Mouse (Mus musculus): ENCODE results near the gene Elk3. TPM values are rescaled to one million over a fixed set of nuclear protein-coding genes. Genes with fewer than 3 reads are reported as not detected.

Gene Elk3
- polyA plus RNA-seq, 1 experiment from 2014 or later, result 11.3 TPM

DNA sequence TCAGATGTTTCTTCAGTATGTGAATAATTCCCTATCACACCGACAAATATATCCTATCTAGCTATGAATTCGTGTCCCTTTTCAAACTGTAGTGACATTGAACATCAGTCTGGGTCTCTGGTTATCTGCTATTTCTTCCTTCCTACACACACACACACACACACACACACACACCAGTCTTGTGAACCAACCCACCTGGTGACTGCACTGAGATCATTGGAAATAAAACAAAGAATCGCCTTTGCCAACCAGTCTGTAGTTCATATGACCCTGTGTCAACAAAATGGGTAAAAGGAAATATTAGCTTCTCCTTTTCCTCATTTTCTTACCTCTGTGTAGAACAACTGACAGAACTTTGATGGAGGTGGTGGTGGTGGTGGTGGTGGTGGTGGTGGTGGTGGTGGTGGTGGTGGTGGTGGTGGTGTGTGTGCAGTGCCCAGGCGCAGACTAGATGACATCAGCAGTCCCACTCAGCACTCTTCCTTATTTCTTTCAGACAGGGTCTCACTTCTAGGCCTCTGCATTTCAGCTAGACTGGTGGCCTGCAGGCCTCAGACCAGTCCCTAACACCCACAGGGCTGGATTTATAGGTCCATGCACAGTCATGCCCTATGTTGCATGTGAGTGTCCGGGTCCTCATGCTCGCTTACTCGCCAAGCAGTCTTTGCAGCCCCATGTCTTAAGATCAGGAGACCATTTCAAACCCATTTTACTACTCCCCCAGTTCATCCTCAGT is 64.6 kb downstream of the Elk3 start:
- WGBS, result 97% methylated on average over 7 of the region's 7 CpGs
- Histone ChIP-seq H3K9me3 (ENCODE audit: control insufficient read depth, low read length) (no peaks in the 10 kb centered on the region), H3K9ac (no peak overlapping the region), H3K4me1 (replicated peaks; ENCODE audit: control insufficient read depth, insufficient read depth, low read length) (no peaks in the 10 kb centered on the region), H3K27me3 (ENCODE audit: control insufficient read depth, insufficient read depth, low read length) (no peaks in the 10 kb centered on the region), H3K27ac (no peak overlapping the region), H3K4me2 (replicated peaks) (no peak overlapping the region), H3K36me3 (replicated peaks; ENCODE audit: control insufficient read depth, insufficient read depth) (peaks cover 21% of the 10 kb centered on the region), H3K4me3 (replicated peaks; ENCODE audit: low read length) (no peak overlapping the region)
- DNase-seq (ENCODE audit: low spot score) (no peak), ATAC-seq (ENCODE audit: low FRiP score) (no peak)

DNA sequence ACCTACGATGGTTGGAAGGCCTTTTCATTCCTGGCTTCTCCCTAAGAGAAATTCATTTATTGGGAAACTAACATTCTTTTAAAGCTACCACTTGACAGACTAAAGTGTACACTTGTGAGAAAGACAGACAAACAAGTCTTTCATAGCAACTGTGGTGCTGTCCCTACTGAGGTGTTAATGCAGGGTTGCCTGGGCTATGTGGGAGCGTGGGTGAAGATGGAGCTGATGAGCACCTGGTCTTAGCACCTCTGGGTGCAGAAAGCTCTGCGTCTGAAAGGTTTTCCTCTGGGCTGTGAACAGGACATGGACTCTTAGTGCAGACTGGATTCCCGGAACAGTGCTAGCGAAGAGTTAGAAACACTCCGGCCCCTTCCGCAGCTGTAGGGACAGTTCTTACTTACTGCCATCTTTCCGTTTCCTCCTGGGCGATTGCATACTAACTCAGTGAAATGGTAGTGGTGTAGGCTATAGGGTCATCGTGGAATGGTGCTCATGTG is 66.7 kb downstream of the Elk3 start:
- Histone ChIP-seq H3K9me3 (ENCODE audit: control insufficient read depth, low read length) (no peaks in the 10 kb centered on the region), H3K27me3 (ENCODE audit: control insufficient read depth, insufficient read depth, low read length) (no peaks in the 10 kb centered on the region), H3K9ac (no peak overlapping the region), H3K4me1 (replicated peaks; ENCODE audit: control insufficient read depth, insufficient read depth, low read length) (no peaks in the 10 kb centered on the region), H3K4me3 (replicated peaks; ENCODE audit: low read length) (no peak overlapping the region), H3K4me2 (replicated peaks) (no peak overlapping the region), H3K36me3 (replicated peaks; ENCODE audit: control insufficient read depth, insufficient read depth) (peaks cover 37% of the 10 kb centered on the region), H3K27ac (no peak overlapping the region)
- ATAC-seq (ENCODE audit: low FRiP score) (no peak), DNase-seq (ENCODE audit: low spot score) (no peak)
- 89% methylated on average over 10 of the region's 10 CpGs for WGBS

DNA sequence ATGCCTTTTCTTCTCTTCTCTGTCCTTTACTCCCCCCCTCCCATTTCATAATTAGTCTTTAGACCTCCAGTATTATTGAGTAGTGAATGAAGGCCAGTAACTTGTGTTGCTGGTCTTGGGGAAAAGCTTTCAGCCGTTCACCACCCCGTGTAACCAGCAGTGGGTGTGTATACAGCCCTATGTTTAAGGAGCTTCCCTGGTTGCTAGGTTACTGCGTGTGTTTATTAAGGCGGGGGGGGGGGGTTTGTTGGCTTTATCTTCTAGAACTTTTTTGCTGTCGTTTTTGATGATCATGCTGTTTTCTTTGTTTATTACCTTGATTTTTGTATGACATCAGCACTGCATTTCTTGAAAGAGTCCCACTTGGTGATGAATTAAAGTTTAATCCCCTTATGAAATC is 68.1 kb downstream of the Elk3 start:
- Histone ChIP-seq H3K4me3 (replicated peaks; ENCODE audit: low read length) (no peak overlapping the region), H3K4me2 (replicated peaks) (no peak overlapping the region), H3K4me1 (replicated peaks; ENCODE audit: control insufficient read depth, insufficient read depth, low read length) (no peaks in the 10 kb centered on the region), H3K36me3 (replicated peaks; ENCODE audit: control insufficient read depth, insufficient read depth) (peaks cover 48% of the 10 kb centered on the region), H3K27ac (no peak overlapping the region), H3K27me3 (ENCODE audit: control insufficient read depth, insufficient read depth, low read length) (no peaks in the 10 kb centered on the region), H3K9ac (no peak overlapping the region), H3K9me3 (ENCODE audit: control insufficient read depth, low read length) (no peaks in the 10 kb centered on the region)
- 8% methylated on average over 5 of the region's 5 CpGs for WGBS
- DNase-seq (ENCODE audit: low spot score), result no peak
- no peak for ATAC-seq (ENCODE audit: low FRiP score)

DNA sequence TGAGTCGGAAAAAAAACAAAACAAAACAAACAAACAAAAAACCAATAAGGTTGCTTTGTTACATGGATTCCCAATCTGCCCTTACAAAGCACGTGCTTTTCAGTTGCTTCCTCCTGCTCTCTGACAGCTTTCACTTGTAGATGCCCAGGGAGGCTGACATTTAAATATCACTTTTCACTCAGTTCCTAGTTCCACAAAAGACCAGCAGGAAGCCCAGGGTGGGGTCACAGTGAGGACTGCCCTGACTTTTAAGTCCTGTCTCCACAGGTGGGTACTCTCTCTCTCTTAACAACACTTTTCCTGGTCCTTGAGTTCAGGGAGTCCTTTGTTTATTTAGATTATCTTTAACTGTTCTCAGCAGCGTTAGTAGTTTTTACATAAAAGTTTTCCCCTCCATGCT is 68.7 kb downstream of the Elk3 start:
- ATAC-seq (ENCODE audit: low FRiP score) (no peak), DNase-seq (ENCODE audit: low spot score) (no peak)
- Histone ChIP-seq H3K27me3 (ENCODE audit: control insufficient read depth, insufficient read depth, low read length) (no peaks in the 10 kb centered on the region), H3K36me3 (replicated peaks; ENCODE audit: control insufficient read depth, insufficient read depth) (peaks cover 53% of the 10 kb centered on the region), H3K4me3 (replicated peaks; ENCODE audit: low read length) (no peak overlapping the region), H3K9me3 (ENCODE audit: control insufficient read depth, low read length) (no peaks in the 10 kb centered on the region), H3K4me2 (replicated peaks) (no peak overlapping the region), H3K4me1 (replicated peaks; ENCODE audit: control insufficient read depth, insufficient read depth, low read length) (no peaks in the 10 kb centered on the region), H3K9ac (no peak overlapping the region), H3K27ac (no peak overlapping the region)
- WGBS, result 9% methylated on average over 3 of the region's 3 CpGs

DNA sequence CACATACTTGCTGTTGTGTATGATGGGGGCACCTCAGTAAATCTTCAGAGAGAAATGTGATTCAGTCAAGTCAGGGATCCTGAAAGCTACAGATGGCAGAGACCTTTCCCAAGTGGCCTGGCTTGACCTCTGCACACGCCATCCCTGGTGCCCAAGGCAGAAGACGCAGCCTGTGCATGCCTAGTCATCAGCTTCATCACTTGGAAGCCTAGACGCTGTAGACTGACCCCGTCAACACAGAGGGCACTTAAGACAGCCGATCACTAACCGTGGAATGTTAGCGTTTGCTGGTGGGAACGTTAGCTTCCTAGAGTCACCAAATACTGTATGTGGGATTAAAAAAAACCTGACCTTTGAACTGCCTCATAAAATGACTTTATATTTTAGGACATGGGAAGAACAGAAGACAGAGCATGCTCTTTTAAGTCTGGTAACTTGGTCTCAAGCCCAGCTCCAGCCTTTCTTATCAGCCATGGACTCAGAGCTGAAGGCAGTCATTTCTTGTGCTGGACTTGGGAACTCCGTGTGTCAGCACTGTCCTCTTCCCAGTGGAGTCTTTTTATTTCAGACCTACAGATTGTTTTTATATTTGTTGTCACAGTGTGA is 71.6 kb downstream of the Elk3 start:
- no peak for ATAC-seq (ENCODE audit: low FRiP score)
- 79% methylated on average over 9 of the region's 9 CpGs for WGBS

DNA sequence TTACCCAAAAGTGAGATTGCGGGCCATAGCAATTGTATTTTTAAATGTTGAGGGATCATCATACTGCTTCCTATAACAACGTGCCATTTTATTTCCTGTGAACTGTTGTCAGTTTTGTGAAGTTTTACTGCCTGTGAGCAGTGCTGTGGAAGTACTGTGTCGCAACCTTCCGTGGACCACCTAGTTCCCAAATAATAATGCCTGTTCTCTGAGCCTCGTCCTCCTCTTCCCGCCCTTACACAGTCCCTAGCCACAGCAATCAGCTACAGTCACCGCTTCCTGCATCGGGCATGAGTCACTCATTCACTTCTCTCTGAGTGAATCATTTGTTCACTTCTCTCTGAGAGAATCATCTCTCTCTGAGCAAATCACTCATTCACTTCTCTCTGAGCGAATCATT is 76.2 kb downstream of the Elk3 start:
- Histone ChIP-seq H3K4me2 (replicated peaks) (no peak overlapping the region), H3K27me3 (ENCODE audit: control insufficient read depth, insufficient read depth, low read length) (no peaks in the 10 kb centered on the region), H3K4me1 (replicated peaks; ENCODE audit: control insufficient read depth, insufficient read depth, low read length) (no peaks in the 10 kb centered on the region), H3K4me3 (replicated peaks; ENCODE audit: low read length) (no peak overlapping the region), H3K36me3 (replicated peaks; ENCODE audit: control insufficient read depth, insufficient read depth) (peaks cover 73% of the 10 kb centered on the region), H3K27ac (no peak overlapping the region), H3K9ac (no peak overlapping the region), H3K9me3 (ENCODE audit: control insufficient read depth, low read length) (no peaks in the 10 kb centered on the region)
- DNase-seq (ENCODE audit: low spot score), result no peak
- no peak for ATAC-seq (ENCODE audit: low FRiP score)
- 95% methylated on average over 9 of the region's 9 CpGs for WGBS

More for the DNA sequence above, 71.6 kb downstream of the Elk3 start:
- H3K27ac ChIP-seq, result no peak overlapping the region
- H3K9ac ChIP-seq, result no peak overlapping the region
- H3K4me3 ChIP-seq (replicated peaks; ENCODE audit: low read length), result no peak overlapping the region
- no peaks in the 10 kb centered on the region for H3K4me1 ChIP-seq (replicated peaks; ENCODE audit: control insufficient read depth, insufficient read depth, low read length)
- no peaks in the 10 kb centered on the region for H3K9me3 ChIP-seq (ENCODE audit: control insufficient read depth, low read length)
- no peaks in the 10 kb centered on the region for H3K27me3 ChIP-seq (ENCODE audit: control insufficient read depth, insufficient read depth, low read length)
- peaks cover 66% of the 10 kb centered on the region for H3K36me3 ChIP-seq (replicated peaks; ENCODE audit: control insufficient read depth, insufficient read depth)
- no peak for DNase-seq (ENCODE audit: low spot score)
- H3K4me2 ChIP-seq (replicated peaks), result no peak overlapping the region

DNA sequence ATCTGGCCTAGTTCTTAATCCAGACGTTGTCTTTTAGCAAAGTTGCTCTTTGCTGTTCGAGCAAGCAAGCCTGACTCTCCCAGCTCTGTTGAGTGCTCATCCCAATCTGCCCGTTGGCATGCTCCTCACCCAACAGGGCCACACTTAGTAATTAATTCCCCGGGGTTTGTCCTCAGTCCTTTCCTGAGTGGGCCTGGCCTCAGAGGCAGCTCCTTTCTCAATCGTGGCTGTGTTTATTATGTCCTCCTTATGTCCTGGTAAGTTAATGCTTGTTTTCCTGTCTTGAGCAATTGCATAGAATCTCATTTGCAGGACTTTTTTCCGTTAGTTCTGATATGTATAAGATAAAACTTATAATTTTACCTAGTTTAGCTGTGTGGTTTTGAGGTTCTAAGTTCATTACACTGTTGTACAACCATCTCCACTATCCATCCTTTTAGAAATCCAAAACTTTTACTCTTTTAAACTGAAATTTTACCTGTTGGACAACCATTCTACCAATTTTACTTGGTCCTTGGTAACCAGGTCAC is 77.2 kb downstream of the Elk3 start:
- WGBS, result 93% methylated on average over 6 of the region's 6 CpGs
- peaks cover 66% of the 10 kb centered on the region for H3K36me3 ChIP-seq (replicated peaks; ENCODE audit: control insufficient read depth, insufficient read depth)

DNA sequence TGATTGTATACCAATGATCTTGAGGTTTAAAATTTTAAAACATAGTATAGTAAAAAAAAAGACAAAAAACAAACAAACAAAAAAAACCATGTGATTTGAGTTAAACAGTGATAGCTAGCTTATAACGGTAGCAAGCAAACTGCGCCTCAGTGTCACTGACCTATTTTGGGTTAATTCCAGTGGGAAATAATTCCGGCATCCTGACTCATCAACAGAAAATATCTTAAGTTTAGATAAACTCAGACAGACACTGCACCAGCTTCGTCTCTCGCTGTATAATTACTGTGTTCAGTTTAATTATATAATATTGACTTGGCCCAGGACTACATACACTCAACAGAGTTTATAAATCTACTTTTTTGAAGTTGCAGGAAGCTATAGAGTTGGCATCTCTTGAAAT is 79.0 kb downstream of the Elk3 start:
- Histone ChIP-seq H3K36me3 (replicated peaks; ENCODE audit: control insufficient read depth, insufficient read depth) (peaks cover 57% of the 10 kb centered on the region), H3K4me1 (replicated peaks; ENCODE audit: control insufficient read depth, insufficient read depth, low read length) (no peaks in the 10 kb centered on the region)

More for the DNA sequence above, 77.2 kb downstream of the Elk3 start:
- Histone ChIP-seq H3K27ac (no peak overlapping the region), H3K4me3 (replicated peaks; ENCODE audit: low read length) (no peak overlapping the region), H3K9me3 (ENCODE audit: control insufficient read depth, low read length) (no peaks in the 10 kb centered on the region), H3K27me3 (ENCODE audit: control insufficient read depth, insufficient read depth, low read length) (no peaks in the 10 kb centered on the region), H3K4me1 (replicated peaks; ENCODE audit: control insufficient read depth, insufficient read depth, low read length) (no peaks in the 10 kb centered on the region), H3K9ac (no peak overlapping the region), H3K4me2 (replicated peaks) (no peak overlapping the region)
- no peak for ATAC-seq (ENCODE audit: low FRiP score)
- no peak for DNase-seq (ENCODE audit: low spot score)

DNA sequence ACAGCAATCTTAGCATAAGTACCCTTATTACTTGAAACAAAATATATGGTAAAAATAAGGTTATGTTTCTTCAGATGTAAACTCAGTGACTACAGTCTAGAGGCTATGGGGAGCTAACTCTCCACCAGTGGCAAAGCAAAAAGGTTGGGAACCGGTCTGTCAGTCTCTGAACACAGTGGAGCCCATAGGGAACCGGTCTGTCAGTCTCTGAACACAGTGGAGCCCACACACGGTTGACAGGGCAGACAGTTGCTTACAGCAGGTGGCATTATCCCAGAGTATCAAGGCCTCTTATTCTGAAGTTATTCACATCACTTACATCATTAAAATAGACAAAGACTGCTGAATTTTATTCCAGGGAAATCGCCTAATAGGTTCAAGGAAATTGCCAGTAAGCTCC is 79.4 kb downstream of the Elk3 start:
- Histone ChIP-seq H3K27ac (no peak overlapping the region), H3K4me2 (replicated peaks) (no peak overlapping the region), H3K36me3 (replicated peaks; ENCODE audit: control insufficient read depth, insufficient read depth) (peaks cover 60% of the 10 kb centered on the region), H3K4me3 (replicated peaks; ENCODE audit: low read length) (no peak overlapping the region), H3K9ac (no peak overlapping the region), H3K4me1 (replicated peaks; ENCODE audit: control insufficient read depth, insufficient read depth, low read length) (no peaks in the 10 kb centered on the region), H3K27me3 (ENCODE audit: control insufficient read depth, insufficient read depth, low read length) (no peaks in the 10 kb centered on the region), H3K9me3 (ENCODE audit: control insufficient read depth, low read length) (no peaks in the 10 kb centered on the region)
- DNase-seq (ENCODE audit: low spot score), result no peak
- 69% methylated on average over 4 of the region's 4 CpGs for WGBS
- no peak for ATAC-seq (ENCODE audit: low FRiP score)

More for the DNA sequence above, 79.0 kb downstream of the Elk3 start:
- Histone ChIP-seq H3K9me3 (ENCODE audit: control insufficient read depth, low read length) (no peaks in the 10 kb centered on the region), H3K9ac (no peak overlapping the region), H3K27ac (no peak overlapping the region), H3K27me3 (ENCODE audit: control insufficient read depth, insufficient read depth, low read length) (no peaks in the 10 kb centered on the region), H3K4me2 (replicated peaks) (no peak overlapping the region), H3K4me3 (replicated peaks; ENCODE audit: low read length) (no peak overlapping the region)
- no peak for DNase-seq (ENCODE audit: low spot score)
- ATAC-seq (ENCODE audit: low FRiP score), result no peak
- 90% methylated on average over 5 of the region's 5 CpGs for WGBS
